In genomic region chr16:55787385-55788072, GRCm38 (mm10) we compare ENCODE assay signal across 17 mouse cellular contexts. TPM values are rescaled to one million over a fixed set of nuclear protein-coding genes. Genes with fewer than 3 reads are reported as not detected.
DNase-seq lines count a peak whose midpoint lies in the region; ATAC-seq lines count a peak whose summit lies in the region.
"Had no signal": no experiment of that assay in that cellular context is flagged by ENCODE, and none has a peak within 500 bp of the region (broad histone marks: within the 10 kb centered on the region; RNA-seq: fewer than 3 reads in every experiment).

No protein-coding gene starts in this region.

- intact Hi-C loops in heart, postnatal 14 days (cut with DNase I): no loop called here

- peak; percentile 87 for DNase-seq in heart, adult 11 months
- no peak for DNase-seq in heart, postnatal 14 days
- peak; percentile 58 for DNase-seq in CD4-positive helper T cell, adult 2 months (ENCODE audit: low read depth, low spot score)
- peak; percentile 16 for DNase-seq in T-cell, adult 2 months (ENCODE audit: low spot score)
- no peak for DNase-seq in left cerebral cortex, adult 9 months (ENCODE audit: low spot score in 2 of 2)
- DNase-seq in cerebellum, postnatal 36 days: no peak
- no peak for DNase-seq in ovary, postnatal 36 days (ENCODE audit: low spot score)
- DNase-seq: adrenal gland, postnatal 25 days; cerebellum, adult 8-10 months; kidney, adult 11 months; kidney, postnatal 4 days; liver, postnatal 0 days; lung, postnatal 10 days; right cerebral cortex, postnatal 25 days had no signal

- ATAC-seq in inflammation-experienced regulatory T-cells, adult 6 months: peak; percentile 67
- ATAC-seq: forebrain, embryonic 14.5 days; hindbrain, embryonic 16.5 days; liver, postnatal 0 days had no signal

RNA-seq across cellular contexts. Expression of gene Nfkbiz, which starts 51.2 kb away (rescaled TPM):
- total RNA-seq in heart, postnatal 14 days (2021): 1 to 10 TPM; 2.9 to 3.3 TPM
- 10 to 100 TPM; 24.7 to 39.2 (median 36.9) TPM for polyA plus RNA-seq in inflammation-experienced regulatory T-cells, adult 6 months (2017; shearing (Covaris generic))

Comparison
In these comparisons a context has a peak if more than half of its experiments do, and no peak if none do; other contexts are left out.
1. DNase-seq: peak in heart, adult 11 months (single experiment), CD4-positive helper T cell, adult 2 months (single experiment) and T-cell, adult 2 months (single experiment); none in heart, postnatal 14 days (0 of 2), left cerebral cortex, adult 9 months (0 of 2), cerebellum, postnatal 36 days (0 of 2) and ovary, postnatal 36 days (single experiment).